Mouse (Mus musculus): Measurements from ENCODE around the gene C530025M09Rik. TPM values are rescaled to one million over a fixed set of nuclear protein-coding genes. Genes with fewer than 3 reads are reported as not detected.

C530025M09Rik gene
- total RNA-seq (2021): under 1 TPM; 0.42 to 0.56 TPM

DNA sequence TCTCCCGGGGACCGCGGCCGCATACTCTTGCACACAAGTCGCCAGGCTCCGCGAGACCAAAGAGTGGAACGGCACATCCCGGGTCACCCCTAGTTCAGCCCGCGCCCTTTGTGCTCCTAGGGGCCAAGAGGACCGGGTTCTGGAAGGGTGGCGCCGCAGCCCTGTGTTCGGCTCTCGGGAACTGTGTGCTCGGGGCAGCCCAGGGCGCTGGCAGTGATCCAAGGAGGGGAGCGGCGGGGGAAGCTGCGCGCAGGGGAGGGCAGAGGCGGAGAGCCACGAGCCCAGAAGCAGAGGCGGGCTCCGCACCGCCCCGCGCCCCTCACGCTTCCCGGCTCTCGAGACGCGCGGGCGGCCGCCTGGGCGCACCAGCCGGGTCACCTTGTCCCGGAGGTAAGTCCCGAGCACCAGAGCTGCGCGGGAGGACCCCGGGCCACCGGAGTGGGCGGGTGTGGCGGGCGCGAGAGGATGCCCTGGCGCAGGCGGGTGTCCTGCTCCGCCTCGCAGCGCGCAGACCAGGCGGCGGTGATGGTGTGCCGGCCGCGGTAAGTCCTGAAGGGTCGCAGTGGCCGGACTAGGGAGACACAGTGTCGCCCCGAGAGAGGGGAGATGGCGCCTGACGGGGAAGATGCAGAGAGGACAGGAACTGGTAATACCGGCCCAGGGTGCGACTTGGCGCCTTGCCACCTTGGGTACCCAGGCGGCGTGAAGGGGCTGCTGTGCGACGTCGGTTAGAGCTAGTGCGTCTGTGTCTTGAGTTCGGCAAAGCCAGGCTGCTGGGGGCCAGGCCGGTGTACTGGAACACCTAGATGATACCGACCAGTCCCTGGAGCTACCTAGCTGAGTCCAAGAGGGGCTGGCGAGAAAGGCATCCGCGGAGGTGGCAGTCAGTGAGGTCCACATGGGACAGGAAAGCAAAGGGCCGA is at the start of gene C530025M09Rik:
C530025M09Rik (minus strand) TSS at position 678 of the 923 bp plus-strand sequence.
- peak; percentile 53 to 57 for DNase-seq (ENCODE audit: extremely low spot score in 1 of 2, low spot score in 1 of 2)

DNA sequence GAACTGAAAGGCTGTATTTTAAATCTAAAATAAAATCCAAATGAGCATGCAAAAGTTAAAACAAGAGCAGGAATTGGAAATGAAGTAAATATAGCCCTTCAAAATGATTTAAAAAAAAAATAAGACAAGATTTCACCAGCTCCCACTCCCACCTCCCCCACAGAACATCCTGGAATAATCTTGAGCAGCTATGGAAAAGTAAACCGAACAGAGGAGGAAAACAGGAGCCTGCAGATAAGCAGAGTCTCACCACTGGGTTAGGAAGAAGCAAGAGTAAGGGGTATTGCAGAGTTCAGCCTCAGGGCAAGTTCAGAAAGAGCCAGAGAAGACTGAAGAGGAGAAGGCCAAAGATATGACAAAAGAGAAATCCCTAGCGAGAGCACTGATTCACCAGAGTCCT is 46.9 kb upstream of the C530025M09Rik start:
- DNase-seq (ENCODE audit: extremely low spot score in 1 of 2, low spot score in 1 of 2): no peak

DNA sequence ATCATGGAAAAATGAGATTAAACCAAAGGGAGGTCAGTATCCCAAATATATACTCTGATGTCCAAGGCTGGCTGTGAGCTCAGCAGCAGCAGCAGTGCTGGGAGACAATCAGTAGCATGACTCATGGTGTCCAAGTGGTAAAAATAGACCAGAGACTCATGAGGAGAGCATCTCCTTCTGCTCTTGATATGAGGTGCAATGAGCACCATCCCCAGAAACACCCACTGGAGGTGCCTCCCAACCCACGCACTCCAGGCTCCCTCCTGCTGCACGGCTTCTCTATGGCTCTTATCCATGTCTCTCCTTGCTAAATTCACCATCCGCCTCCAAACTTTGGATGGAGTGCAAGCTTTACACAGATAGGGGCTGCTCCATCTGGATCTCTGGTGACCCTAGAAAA is 42.3 kb upstream of the C530025M09Rik start:
- DNase-seq (ENCODE audit: extremely low spot score in 1 of 2, low spot score in 1 of 2): peak; percentile 14 to 26

DNA sequence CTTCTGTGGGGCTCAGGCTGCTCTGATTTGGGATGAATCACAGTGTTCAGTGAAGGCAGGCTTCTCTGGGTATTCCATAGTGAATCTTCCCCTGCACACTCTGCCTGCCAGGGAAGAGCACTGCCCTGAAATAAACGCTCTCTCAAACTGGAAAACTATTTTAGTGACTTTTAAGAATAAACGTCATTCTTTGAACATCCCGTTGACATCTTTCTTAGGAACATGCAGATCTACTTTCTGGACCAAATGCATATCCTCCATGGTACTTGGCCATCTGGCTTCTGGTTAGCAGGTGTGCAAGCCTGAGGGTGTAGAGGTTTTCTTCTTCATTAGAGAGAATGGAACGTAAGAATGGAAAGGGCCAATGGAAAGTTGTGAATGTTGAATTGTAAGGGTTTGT is 41.5 kb upstream of the C530025M09Rik start:
- DNase-seq (ENCODE audit: extremely low spot score in 1 of 2, low spot score in 1 of 2): no peak

DNA sequence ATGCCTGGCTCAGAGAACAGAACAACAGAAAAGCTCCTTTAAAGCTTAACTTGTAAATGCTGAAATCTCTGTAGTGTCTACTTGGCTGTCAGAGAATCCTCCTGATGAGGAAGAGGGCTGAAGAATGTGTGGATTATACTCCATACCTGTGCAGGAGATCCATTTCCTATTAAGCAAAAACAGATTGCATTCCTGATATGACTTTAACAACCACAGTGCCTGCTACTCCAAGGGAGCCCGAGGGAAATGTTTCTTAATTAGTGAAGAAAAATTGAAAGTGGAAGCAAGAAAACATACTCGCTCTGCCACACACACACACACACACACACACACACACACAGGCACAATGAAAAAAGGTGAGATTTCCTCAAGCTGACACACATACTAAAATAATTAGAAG is 39.5 kb upstream of the C530025M09Rik start:
- DNase-seq (ENCODE audit: extremely low spot score in 1 of 2, low spot score in 1 of 2): no peak

DNA sequence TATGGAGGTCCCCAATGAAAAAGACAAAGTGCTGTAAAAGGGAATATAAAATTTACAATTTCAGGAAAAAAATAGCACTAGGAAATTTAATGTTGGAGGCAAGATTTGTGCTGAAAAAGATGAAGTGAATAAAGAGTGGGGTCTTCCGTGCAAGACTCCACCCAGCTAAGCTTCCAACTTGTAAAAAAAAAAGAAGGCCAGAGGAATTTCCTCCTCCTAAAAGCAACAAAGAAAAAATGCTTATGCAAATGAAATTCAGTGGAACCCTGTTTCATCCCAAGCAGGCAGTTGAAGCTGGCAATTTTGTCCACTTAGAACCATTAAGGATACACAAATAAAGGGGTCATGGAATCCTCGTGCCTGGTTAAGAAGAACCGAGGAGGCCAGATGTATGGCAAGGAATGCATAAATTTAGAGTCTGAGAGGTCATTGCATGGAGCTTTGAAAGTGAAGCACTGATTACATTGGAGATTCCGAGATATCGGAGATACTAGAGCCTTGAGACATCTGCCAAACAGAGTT is 35.0 kb upstream of the C530025M09Rik start:
- DNase-seq (ENCODE audit: extremely low spot score in 1 of 2, low spot score in 1 of 2): no peak

DNA sequence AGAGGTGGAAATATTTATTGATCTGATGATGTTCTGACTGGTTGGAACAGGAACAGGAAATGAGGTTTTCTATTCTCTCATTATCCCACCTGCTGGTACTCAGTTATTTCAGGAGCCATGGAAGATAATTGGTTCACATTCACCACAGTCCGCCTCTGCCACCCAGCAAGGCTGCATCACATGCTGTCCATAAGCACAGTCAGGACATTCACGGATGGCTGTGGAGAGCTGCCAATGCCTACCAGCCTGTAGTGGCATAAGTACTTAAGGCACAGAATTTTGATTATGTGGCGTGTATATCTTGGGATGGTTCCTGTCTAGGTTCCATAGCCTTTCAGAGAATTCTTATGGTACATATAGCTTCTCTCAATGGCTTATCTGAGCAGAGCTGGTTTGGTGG is 30.0 kb upstream of the C530025M09Rik start:
- DNase-seq (ENCODE audit: extremely low spot score in 1 of 2, low spot score in 1 of 2): no peak

DNA sequence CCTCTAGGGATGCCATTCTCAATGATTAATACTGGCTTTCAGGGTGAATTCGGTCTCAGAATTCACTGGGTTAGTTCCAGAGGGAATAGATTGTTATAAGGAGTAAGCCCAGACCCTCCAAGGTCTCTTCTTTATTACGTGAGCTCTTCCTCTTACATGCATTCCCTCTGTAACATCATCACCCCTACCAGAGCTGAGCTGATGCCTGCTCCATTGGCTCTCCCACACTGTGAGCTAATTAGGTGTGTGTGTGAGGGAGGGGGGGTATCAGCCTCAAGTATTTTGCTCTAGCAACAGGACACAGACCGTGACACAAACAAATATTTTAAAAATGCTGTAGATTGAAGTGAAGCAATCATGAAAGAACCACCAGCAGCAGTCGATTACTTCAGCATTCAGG is 17.8 kb upstream of the C530025M09Rik start:
- DNase-seq (ENCODE audit: extremely low spot score in 1 of 2, low spot score in 1 of 2): no peak

DNA sequence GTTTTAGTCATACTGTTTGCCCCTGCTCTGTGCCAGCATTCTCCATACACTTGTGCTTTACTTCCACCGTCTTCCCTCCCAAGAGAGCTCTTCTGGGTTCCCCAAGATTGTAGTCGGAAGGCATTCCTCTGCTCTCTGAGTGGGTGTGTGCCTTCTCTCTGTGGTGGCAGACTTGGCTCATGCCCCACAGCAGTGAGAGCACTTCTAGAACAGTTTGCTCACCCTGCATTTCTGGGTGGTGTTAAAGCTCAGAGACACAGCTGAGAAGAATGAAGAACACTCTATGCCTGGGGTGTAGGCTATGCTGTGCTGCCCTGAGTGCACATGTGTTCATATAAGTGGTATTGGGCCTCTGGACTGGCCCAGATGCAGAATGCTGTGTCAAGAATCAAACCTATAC is 13.6 kb upstream of the C530025M09Rik start:
- no peak for DNase-seq (ENCODE audit: extremely low spot score in 1 of 2, low spot score in 1 of 2)

DNA sequence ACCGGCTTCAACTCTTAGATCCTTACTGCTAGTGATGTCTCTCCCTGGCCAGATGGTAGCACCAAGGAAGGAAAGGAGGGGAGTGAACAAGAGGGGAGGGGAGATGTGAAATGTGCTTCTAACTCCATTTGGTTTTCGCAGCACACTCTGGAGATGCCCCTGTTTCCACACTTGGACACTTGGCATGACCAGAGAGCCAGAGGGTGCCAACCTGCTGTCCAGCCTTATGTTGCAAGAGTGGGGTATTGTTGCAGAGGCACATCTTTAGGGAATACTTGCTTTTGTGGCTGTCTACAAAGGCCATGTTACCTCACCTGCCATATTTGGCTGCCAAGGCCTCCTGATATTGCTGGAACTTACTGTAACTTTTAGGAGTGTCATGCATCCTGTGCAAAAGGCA is 8.7 kb upstream of the C530025M09Rik start:
- no peak for DNase-seq (ENCODE audit: extremely low spot score in 1 of 2, low spot score in 1 of 2)

DNA sequence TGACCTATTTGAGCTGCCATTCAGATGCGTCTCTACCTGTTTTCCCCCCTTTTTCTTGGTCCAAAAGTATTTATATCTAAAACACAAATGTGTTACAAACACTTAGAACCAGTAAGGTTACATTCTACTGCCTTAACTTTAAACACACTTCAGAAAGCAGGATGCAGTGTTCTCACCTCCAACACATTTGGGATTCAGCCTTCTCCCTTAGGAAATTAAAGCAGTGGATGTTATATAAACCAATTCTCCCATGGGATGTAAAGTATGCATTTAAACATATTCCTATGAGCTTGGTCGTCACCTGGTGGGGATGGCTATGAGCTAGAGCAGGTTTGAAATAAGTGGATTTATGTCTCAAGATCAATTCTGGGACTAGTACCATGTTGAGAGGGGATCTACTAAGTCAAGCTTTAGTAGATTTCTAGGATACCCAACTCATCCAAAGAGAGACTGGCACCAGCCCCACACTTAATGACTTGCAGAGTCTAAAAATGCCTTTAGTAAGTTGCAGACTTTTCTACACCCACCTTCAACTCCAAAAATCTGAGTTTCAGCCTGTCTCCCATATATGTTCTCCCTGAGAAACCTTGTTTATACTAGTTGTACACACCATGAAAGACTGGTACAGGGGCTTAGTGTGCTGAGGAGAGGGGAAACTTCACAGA is 5.6 kb upstream of the C530025M09Rik start:
- DNase-seq (ENCODE audit: extremely low spot score in 1 of 2, low spot score in 1 of 2): no peak

DNA sequence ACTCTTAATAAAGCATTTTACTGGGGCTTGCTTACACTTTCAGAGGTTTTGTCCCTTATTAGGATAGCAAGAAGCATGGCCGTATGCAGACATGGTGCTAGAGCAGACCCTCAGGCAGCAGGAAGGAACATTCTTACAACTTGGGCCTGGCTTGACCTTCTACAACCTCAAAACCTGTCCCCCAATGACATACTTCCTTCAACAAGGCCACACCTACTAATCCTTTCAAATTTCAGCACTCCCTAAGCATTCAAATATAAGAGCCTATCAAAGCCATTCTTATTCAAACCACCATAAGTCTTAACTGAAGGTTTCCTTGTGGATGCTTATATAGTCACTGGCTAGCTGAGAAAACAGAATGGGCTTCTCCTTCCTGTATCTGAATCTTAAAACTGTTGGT is 4.1 kb upstream of the C530025M09Rik start:
- DNase-seq (ENCODE audit: extremely low spot score in 1 of 2, low spot score in 1 of 2): no peak

DNA sequence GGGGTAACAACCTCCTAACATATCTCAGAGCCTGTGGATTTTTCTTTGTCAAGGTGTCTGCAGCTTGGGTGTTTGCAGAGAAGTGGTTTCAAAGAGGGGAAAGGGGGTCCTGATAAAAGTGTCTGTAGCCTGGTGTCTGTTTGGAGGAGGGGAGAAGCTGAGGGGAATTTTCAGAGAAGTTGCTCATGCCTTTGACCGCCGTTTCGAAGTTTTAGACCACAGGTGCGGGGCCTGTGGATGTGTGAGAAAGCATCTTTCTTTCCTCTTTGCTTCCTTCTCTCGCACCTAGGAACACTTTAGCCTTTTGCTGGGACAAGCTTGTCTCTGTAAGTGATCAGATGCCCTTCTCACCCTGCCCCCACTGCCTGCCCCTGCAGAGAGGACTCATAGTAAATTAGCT is 1.3 kb upstream of the C530025M09Rik start:
- DNase-seq (ENCODE audit: extremely low spot score in 1 of 2, low spot score in 1 of 2): no peak

DNA sequence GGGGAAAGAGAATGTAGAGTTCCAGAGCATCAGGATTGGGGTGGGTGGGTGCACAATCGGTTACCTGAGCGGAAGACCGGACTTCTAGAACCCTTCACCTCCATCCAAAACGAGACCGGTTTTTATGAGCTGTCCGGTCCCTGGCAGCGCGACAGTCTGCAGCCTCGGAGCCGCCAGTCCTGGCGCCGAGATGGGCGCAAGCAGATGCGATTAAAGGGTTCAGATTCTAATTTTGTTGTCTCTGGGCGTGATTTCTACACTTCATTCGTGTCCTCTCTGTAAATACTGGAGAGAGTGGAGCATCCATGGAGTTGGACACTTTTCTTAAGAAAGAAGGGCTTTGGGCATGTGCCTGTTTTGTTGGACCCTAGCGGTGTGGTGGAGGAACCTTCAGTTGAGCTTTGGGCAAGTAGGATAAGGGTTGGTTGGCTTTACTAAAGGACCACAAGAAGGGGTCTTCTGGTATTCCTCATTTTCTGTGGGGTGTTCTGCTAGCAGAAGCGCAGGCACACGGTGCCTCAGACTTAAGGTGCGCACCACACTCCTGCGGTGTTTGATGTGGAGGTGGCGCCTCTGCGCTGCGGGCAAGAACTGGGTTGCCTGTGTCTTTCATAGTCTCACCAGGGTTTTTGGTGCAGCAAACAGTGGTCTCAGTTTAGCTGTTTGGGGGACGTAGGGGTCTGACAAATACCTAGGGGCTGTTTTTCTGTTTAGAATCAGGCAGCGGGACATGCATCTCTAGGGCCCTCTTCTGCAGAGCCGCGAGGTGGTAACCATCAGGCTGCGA is 639 bp upstream of the C530025M09Rik start:
- DNase-seq (ENCODE audit: extremely low spot score in 1 of 2, low spot score in 1 of 2): peak; percentile 18 to 33

DNA sequence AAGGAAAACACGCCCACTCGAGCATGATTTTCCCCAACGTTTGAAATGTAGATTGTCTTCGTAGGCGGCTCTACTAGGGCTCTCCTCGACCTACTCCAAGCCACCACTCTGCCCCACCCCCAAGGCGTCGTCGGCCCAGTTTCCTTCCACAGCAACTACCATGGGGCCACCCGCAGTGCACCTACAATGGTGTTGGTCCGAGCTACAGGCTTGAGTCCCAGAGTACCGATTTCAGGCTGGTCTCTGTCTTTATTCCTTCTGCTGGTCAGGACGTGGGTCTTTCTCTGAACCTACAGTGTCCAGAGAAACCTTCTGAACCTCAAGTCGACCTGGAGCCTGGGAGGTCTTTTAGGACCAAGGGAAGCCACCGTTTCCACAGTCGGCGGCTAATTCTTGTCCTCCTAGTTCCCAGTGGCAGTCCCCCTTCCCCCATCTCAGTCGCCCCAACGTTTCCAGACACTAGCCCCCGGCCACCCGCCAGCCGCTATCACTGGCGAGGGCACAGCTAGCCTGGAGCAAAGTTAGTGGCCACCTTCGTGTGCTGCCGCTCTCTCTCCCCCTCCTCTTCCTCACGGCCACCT is 968 bp downstream of the C530025M09Rik start:
- no peak for DNase-seq (ENCODE audit: extremely low spot score in 1 of 2, low spot score in 1 of 2)

DNA sequence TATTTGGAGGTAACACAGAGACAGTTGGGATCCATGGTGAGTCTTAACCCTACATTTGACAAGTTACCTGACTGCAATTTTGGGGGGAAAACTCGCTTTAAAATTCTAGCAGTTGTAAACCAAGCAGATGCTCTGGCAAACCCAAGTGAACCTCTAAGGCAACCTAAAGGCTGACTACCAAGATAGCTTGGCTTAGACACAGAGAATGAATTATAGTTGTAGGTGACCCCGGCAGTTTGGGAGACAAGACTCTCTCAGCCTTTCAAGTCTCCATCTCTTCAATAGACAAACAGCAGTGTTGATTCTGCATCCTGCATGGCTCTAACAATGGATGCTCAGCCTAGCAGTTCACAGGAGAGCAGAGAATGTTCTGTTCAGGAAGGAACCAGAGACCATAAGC is 2.1 kb downstream of the C530025M09Rik start, which contains the start of gene Syndig1:
Syndig1 (plus strand) TSS at position 301 of the 400 bp plus-strand sequence.
- DNase-seq (ENCODE audit: extremely low spot score in 1 of 2, low spot score in 1 of 2): no peak

DNA sequence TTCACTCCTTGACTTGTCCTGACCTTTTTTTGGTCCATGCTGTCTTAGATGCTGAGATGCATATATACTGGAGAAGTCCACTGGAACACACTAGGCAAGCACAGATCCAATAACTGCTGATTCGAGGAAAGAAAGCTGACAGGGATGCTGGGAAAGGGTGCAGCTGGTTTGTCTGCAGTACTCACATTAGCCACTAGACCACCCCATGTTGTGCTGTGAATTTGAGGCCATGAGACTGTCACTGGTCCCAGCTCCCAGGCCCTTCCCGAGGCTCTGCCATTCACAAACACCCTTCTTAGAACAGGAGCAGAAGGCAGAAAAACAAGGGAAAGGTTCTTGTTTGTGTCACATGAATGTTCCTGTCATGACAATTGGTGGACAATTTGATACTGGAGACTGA is 10.8 kb downstream of the C530025M09Rik start:
- no peak for DNase-seq (ENCODE audit: extremely low spot score in 1 of 2, low spot score in 1 of 2)

DNA sequence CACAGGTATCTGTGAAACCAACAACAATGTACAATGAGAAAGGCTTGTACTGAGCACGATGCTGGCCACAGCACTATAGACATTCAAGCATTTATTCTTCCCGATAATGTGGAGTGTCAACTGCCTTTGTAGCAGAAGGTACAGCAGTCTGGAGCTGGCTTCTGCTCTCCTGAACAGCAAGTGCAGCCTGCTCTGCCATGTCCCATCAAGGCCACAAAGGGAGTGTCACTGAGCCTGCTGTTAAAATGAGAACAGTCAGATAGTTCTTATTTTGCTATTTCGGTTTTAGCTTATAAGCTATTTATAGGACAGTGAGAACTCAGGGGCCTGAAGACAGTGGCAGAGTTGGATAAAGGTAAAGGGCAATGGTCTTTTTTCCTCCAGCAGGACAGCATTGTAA is 11.3 kb downstream of the C530025M09Rik start:
- no peak for DNase-seq (ENCODE audit: extremely low spot score in 1 of 2, low spot score in 1 of 2)

DNA sequence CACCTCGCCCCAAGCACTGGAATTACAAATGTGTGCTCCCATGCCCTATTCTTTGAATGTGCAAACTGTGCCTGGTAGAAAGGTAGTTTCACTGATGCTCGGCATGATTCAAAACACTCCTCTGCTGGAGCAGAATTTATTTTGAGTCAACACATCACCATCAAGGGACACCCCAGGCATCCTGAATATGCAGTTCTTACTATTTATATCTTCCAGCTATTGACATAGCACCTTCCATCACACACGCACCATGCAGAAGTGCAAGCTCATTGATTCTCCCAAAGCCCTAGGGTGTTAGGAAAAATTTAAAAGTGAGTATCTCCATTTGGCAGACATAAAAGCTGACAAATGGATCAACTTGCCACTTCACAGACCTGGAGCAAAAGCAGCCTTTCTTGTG is 12.6 kb downstream of the C530025M09Rik start:
- no peak for DNase-seq (ENCODE audit: extremely low spot score in 1 of 2, low spot score in 1 of 2)

DNA sequence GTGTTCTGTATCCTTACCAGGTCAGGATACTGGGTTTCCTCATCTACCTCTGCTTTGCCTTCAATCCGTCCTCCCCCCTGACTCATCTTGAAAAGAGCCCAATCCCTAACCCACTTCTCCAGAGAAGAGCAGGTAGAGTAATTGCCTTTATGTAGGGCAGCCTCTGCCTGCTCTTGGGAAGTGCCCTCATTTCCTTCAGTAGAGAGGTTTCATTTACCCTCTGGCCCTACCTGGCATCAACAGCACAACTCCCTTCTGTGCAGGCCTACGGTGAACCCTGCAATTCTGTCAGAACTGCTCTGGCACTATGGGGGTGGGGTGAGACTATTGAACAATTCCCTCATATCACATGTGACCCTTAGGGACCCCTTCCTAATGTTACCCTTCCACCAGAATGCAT is 18.1 kb downstream of the C530025M09Rik start:
- DNase-seq (ENCODE audit: extremely low spot score in 1 of 2, low spot score in 1 of 2): no peak
